Mouse (Mus musculus) cerebellum, postnatal 10 days (tissue): ENCODE results near the gene Cyp2f2.
A peak's percentile ranks its signal among the peaks of the same experiment; 100 is the strongest.

ENCODE experiments used
- DNase-seq, 2 experiments: peaks; one replicate each; pipeline ENCODE4 v3.0.0; 2021; ENCODE audit warnings: mixed read lengths in 2 of 2

The Cyp2f2 gene

GRCm38 (mm10) chr7:27119676-27120075 lies at the start of gene Cyp2f2:
Gene Cyp2f2 (plus strand): TSS chr7:27119909.
- DNase-seq = no peak

GRCm38 (mm10) chr7:27078641-27079040 lies 41.1 kb upstream of the Cyp2f2 start:
- DNase-seq = no peak

DNA sequence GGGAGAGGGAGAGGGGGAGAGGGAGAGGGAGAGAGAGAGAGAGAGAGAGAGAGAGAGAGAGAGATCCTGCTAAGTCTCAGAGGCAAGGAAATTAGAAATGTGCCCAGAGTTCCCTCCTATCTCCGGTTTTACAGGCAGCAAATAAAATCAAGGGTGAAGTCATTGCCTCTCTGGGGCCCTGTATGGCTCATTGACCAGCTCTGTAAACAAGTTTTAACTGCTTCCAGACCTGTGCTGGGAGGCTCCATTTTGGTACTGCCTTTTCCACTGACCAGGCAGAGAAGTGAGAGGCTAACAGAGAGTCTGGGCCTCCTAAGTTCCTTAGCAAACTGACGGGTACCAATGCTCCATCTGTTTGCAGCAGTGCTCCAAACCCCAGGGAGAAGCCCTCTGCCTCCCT lies 38.1 kb upstream of the Cyp2f2 start:
- no peak for DNase-seq

DNA sequence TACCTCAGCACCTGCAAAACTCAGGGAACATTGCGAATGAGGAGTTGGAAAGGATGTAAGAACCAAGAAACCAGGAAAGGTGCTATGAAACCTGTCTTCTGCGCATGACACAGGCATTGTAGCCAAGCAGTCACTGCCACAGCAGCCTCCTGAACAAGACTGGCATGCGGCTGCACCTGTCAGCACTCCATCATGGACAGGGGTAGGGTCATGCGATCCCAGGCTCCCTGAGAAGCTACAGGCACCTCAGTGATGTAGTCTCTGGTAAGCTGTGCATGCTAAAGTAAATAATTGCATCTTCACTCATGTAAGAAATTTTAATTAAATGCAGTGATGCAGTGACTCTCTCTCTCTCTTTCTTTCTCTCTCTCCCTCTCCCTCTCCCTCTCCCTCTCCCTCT lies 28.7 kb upstream of the Cyp2f2 start:
- DNase-seq = no peak

DNA sequence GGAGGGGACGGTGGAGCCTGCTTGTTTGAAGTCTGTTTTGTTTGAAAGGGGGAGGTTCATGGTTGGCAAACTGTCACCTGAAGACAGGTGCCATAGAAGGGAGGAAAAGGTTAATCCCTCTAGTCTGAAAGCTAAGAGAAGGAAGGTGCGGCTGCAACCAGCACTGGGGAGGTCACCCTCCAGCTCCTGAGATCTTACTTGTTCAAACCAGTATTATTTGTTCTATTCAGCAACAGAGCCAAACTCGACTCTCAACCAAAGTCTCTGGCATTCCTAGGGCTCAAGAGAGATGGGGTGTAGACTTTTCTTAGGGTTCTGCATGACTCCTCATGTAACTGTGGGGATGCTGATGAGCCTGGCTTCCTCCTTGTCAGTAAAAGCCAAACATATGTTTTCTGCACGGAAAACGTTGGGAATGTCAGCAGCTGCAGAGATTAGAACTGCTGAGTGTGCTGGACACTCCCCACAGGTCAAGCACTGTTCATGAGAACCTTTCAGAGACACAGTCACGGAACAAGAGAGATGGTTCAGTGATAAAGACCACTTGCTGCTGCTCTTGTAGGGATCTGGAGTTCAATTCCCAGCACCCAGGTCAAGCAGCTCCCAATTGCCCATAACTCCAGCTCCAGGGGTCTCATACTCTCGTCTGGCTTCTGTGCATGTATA lies 27.5 kb upstream of the Cyp2f2 start:
- DNase-seq = no peak

DNA sequence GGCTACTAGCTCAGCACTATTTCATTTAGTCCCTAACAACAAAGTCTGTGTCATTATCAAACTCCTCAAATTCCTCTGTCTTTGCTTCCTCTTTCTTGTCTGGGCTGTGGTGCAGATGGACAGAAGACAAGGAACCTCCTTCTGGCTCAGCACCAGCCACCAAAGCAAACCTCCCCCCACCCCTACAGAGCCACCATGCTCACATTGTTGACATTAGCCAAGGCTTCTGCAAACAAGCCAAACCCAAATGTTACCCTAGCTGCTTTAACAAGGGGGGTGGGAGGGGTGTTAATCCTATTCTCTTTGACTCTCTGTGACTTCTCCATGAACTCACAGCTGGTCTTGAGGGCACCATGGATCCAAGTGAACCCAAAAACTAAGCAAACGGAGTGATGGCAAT lies 26.8 kb upstream of the Cyp2f2 start:
- no peak for DNase-seq

DNA sequence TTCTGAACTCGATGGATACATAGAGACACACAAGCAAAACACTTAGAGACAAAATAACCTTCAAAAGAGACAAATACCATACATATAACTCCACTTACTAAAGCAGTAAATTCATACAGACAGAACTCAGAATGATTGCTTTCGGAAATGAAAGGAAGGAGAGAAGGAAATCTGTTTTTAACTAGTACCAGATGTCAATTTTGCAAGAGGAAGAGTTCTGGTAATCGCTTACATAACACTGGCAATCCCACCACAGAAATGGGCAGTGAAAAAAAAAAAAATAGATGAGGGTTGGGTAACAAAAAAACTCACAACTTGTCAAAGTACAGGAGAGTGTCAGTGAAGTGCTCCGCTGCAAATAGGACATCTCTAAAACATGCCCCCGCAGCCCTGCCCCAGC lies 14.8 kb upstream of the Cyp2f2 start:
- DNase-seq = no peak

GRCm38 (mm10) chr7:27110327-27110726 lies 9.4 kb upstream of the Cyp2f2 start:
- DNase-seq = no peak

DNA sequence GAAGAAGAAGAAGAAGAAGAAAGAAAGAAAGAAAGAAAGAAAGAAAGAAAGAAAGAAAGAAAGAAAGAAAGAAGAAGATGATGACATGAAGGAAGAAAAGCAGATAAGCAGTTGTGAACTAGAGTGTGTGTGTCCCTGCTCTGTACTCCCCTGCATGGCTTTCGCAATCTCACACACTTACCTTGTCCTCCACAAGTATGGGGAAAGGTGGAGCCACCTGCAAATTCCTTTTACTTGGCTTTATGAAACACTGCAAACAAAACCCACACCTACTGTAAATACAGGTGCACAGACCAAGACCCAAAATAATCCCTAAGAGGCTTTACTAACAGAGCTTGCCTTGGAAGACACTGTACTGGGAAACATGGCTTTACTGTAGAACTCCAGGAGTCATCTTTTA lies 8.7 kb upstream of the Cyp2f2 start:
- no peak for DNase-seq

DNA sequence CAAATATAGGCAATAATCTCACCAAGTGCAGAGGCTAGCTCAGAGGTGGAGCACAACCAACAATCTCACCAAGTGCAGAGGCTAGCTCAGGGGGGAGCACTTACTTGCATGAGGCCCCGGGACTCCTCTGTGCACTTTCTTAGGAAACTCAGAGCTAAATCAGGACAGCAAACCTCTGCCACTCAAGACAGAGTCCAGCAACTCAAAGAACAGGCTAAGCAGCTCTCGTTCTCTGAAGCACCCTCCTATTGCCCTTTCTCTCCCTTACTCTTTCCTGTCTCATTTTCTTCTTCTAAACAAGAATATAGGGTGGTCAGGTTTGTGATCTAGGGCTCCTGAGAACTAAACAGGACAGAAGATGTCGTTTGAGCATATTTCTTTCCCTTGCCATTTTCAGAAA lies 7.7 kb upstream of the Cyp2f2 start:
- DNase-seq = no peak

GRCm38 (mm10) chr7:27118033-27118511 lies 1.6 kb upstream of the Cyp2f2 start:
- no peak for DNase-seq

DNA sequence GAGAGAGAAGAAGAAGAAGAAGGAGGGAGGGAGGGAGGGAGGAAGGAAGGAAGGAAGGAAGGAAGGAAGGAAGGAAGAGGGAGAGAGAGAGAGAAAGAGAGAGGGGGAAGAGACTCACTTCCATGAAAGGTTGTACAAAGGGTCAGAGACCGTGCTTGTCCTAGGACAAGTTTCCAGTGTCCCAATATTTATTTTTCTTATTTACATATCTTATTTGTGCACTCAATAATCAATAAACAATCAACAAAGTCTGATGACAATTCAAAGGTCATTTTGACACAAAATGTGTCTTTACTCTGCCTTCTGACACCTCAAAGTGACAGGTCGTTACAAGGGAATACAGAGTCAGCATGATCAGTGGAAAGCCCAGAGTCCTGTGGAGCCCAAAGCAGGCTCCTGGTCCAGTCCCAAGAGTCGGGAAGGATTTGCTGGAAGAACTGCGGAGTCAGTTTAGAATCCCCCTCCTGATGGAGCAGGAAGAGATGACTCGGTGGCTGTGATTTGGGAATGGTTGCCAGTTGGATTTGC lies 4.7 kb downstream of the Cyp2f2 start:
- no peak for DNase-seq

- DNase-seq = no peak
These were observed 5.3 kb downstream of the Cyp2f2 start for GRCm38 (mm10) chr7:27124969-27125368.

DNA sequence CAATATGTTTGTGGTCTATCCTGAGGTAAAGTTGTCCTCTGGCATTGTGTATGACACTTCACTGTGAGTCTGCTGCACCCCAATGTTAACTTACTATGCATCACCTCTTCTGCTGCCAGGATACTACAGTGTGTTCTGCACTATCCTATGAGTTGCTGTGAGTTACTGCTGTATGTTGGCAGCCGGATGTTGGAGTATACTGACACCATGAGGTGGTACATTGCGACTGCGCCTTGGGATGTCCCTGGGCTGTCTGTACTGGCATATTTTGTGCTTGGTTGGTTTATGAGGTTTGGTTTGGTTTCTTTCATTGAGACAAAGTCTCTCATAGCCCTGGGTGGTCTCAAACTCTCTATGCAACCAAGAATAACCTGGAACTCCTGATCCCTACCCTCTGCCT lies 8.5 kb downstream of the Cyp2f2 start:
- DNase-seq = peak; percentile 53 to 56

- DNase-seq = no peak
These were observed 9.2 kb downstream of the Cyp2f2 start for GRCm38 (mm10) chr7:27128946-27129345.

DNA sequence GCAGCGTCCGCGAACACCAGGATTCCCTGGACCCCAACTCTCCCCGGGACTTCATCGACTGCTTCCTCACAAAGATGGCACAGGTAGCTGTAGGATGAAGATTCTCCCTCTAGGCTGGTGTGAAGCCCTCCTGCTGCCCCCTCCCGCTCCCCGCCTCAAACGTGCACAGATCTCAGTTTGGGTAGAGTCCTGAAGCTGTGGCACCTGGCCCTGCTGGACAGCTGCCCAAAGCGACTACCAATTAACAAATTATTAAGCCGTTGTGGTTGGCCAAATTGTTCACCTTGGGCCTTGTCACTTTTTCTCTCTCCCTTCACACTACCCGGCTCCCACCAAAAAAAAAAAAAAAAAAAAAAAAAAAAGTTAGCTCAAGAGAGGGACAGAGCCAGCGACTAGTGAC lies 10.1 kb downstream of the Cyp2f2 start:
- peak in 1 of 2 experiments; percentile 21 for DNase-seq

DNA sequence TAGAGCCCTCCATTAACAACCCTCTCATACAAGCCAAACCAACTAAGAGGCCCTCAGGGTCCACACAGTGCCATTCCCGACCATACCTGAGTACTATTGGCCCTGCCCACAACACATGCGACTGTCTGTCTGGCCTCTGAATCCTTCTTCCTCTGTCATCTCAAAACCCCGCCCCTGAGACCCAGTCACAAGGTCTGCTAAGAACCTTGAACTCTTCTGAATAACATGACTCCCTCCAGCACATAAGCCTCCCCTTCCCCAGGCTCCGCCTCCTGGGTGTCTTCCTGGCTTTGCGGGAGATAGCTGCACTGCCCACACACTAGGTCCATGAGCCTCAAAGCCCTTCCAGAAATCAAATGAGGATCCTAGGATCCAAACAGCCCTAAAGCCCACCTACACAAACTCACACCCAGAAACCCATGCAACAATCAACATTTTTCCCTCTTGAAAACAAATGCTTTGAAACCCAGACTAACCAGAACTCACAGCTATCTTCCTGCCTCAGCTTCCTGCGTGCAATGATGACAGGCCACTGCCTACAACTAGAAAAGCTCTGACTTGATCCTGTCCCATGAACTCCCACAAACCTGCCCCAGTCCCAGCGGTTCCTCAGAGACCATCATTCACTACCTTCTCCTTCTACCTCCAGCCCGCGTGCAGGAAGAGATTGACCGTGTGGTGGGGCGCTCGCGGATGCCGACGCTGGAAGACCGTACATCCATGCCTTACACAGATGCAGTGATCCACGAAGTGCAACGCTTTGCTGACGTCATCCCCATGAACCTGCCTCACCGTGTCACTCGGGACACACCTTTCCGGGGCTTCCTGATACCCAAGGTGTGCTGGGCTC lies 11.0 kb downstream of the Cyp2f2 start:
- no peak for DNase-seq

- no peak for DNase-seq
These were observed 11.7 kb downstream of the Cyp2f2 start for GRCm38 (mm10) chr7:27131387-27131786.

- DNase-seq = peak; percentile 87 to 91
These were observed 12.9 kb downstream of the Cyp2f2 start for GRCm38 (mm10) chr7:27132588-27132987.

GRCm38 (mm10) chr7:27133156-27133555 lies 13.4 kb downstream of the Cyp2f2 start:
- peak; percentile 41 to 47 for DNase-seq

- no peak for DNase-seq
These were observed 14.0 kb downstream of the Cyp2f2 start for GRCm38 (mm10) chr7:27133757-27134156.

- DNase-seq = no peak
These were observed 16.8 kb downstream of the Cyp2f2 start for GRCm38 (mm10) chr7:27136410-27136996.

DNA sequence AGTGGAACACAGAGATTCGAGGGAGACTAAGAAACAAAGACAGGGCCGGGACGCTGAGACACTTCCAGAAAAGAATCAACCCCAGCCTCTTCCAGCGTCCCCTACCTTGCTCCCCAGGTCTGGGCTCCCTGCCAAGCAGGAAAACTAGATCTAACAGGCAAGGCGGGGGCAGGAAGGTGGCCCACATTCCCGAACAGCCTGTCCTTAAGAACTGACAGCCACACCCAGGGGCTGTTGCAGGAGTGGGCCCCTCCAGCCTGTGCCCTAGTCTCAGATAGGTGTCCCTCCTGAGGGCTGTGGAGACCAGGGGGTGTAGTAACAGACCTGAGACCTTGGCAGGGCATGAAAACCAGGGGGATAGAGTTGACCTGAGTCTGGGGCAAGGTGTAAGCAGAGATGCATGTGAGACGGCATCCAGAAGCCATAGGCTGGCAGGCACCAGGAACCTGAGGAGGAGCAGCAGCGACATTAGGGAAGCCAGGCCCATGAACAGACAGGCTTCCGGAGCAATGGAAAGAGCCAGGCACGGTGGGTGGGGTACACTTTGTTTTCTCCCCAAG lies 33.6 kb downstream of the Cyp2f2 start, which contains the start of gene Cyp2t4:
Gene Cyp2t4, plus strand, starts transcription at position 510 of the 560 bp plus-strand sequence.
- DNase-seq = peak; percentile 59 to 61
